Mouse (Mus musculus) MEL (cell line): ENCODE data around the gene Prkar2a. TPM values are rescaled to one million over a fixed set of nuclear protein-coding genes. Genes with fewer than 3 reads are reported as not detected.

Experiments used
- DNase-seq: peaks from one replicate; pipeline ENCODE4 v3.0.0; 2011; ENCODE audit warnings: low read depth, low spot score
- H3K27ac ChIP-seq: 2 replicates; pipeline ENCODE4 v1.5.1; 2012; ENCODE audit warnings: low read depth, mild to moderate bottlenecking, control low read depth, low read length, moderate library complexity; ENCODE audit not compliant: control insufficient read depth
- H3K27me3 ChIP-seq, 2 experiments: fragments of 150-350 bp in 1 of 2; sonication (generic) in 1 of 2; 2 replicates each; pipeline ENCODE4 v1.6.1; 2012; ENCODE audit warnings: low read length in 2 of 2, mild to moderate bottlenecking in 2 of 2, improper control_type of control experiment in 1 of 2, moderate library complexity in 1 of 2; ENCODE audit not compliant: insufficient read depth in 2 of 2, control insufficient read depth in 1 of 2
- H3K36me3 ChIP-seq, 2 experiments: 2 replicates each; pipeline ENCODE4 v1.6.1; 2012 to 2014; ENCODE audit warnings: low read length in 2 of 2, improper control_type of control experiment in 1 of 2, inconsistent platforms in 1 of 2, mild to moderate bottlenecking in 1 of 2; ENCODE audit not compliant: insufficient read depth in 2 of 2, control insufficient read depth in 1 of 2
- H3K4me1 ChIP-seq, 2 experiments: fragments of 150-350 bp in 1 of 2; sonication (generic) in 1 of 2; 2 replicates each; pipeline ENCODE4 v1.6.1; 2012; ENCODE audit warnings: low read length in 2 of 2, improper control_type of control experiment in 1 of 2, mild to moderate bottlenecking in 1 of 2; ENCODE audit not compliant: insufficient read depth in 2 of 2, control insufficient read depth in 1 of 2
- H3K4me3 ChIP-seq, 2 experiments: fragments of 150-350 bp in 1 of 2; sonication (generic) in 1 of 2; 2 replicates each; pipeline ENCODE4 v1.5.1; 2012; ENCODE audit warnings: low read depth in 2 of 2, low read length in 2 of 2, mild to moderate bottlenecking in 2 of 2, moderate library complexity in 2 of 2, control low read depth in 1 of 2, improper control_type of control experiment in 1 of 2; ENCODE audit not compliant: control insufficient read depth in 1 of 2, insufficient read depth in 1 of 2
- H3K79me2 ChIP-seq: 2 replicates; pipeline ENCODE4 v1.6.1; 2012; ENCODE audit warnings: mild to moderate bottlenecking, low read length, moderate library complexity; ENCODE audit not compliant: control insufficient read depth, poor library complexity, insufficient read depth
- H3K9ac ChIP-seq: 2 replicates; pipeline ENCODE4 v1.6.1; 2012; ENCODE audit warnings: low read depth, mild to moderate bottlenecking, control low read depth, low read length, moderate library complexity; ENCODE audit not compliant: control insufficient read depth, poor library complexity, severe bottlenecking
- H3K9me3 ChIP-seq: fragments of 150-350 bp; sonication (generic); replicated peaks from 2 replicates; pipeline ENCODE4 v1.6.1; 2012; ENCODE audit warnings: mild to moderate bottlenecking, low read length, improper control_type of control experiment, moderate library complexity; ENCODE audit not compliant: insufficient read depth
- CTCF ChIP-seq, 3 experiments: IDR thresholded peaks in 2 of 3; conservative IDR thresholded peaks in 1 of 3; 2 replicates each; pipeline ENCODE4 v1.5.1; 2011 to 2012; ENCODE audit warnings: low read length in 3 of 3, low read depth in 2 of 3, mild to moderate bottlenecking in 2 of 3, improper control_type of control experiment in 1 of 3, inconsistent platforms in 1 of 3, mixed read lengths in 1 of 3, moderate library complexity in 1 of 3; ENCODE audit not compliant: control insufficient read depth in 1 of 3, insufficient read depth in 1 of 3, poor library complexity in 1 of 3, severe bottlenecking in 1 of 3
- E2F4 ChIP-seq: IDR thresholded peaks from 2 replicates; pipeline ENCODE4 v1.6.1; 2011; ENCODE audit warnings: low read depth, low read length, improper control_type of control experiment, borderline replicate concordance
- ELF1 ChIP-seq: IDR thresholded peaks from 2 replicates; pipeline ENCODE4 v1.6.1; 2014; ENCODE audit warnings: low read depth, mild to moderate bottlenecking, inconsistent platforms, low read length, improper control_type of control experiment, moderate library complexity
- EP300 ChIP-seq, 2 experiments: IDR thresholded peaks; 2 replicates each; pipeline ENCODE4 v1.6.1; 2011; ENCODE audit warnings: improper control_type of control experiment in 2 of 2, low read length in 2 of 2, low read depth in 1 of 2, mild to moderate bottlenecking in 1 of 2
- ETS1 ChIP-seq: IDR thresholded peaks from 2 replicates; pipeline ENCODE4 v1.6.1; 2012; ENCODE audit warnings: low read depth, mild to moderate bottlenecking, inconsistent platforms, low read length, improper control_type of control experiment, moderate library complexity
- GABPA ChIP-seq: IDR thresholded peaks from 2 replicates; pipeline ENCODE4 v1.6.1; 2012; ENCODE audit warnings: low read depth, mild to moderate bottlenecking, inconsistent platforms, low read length, improper control_type of control experiment, moderate library complexity
- HCFC1 ChIP-seq: IDR thresholded peaks from 2 replicates; pipeline ENCODE4 v1.6.1; 2012; ENCODE audit warnings: low read depth, mild to moderate bottlenecking, inconsistent platforms, low read length, improper control_type of control experiment, moderate library complexity
- KAT2A ChIP-seq: conservative IDR thresholded peaks from 2 replicates; pipeline ENCODE4 v1.6.1; 2012; ENCODE audit warnings: low read depth, low read length, improper control_type of control experiment, inconsistent platforms
- MAX ChIP-seq: IDR thresholded peaks from 2 replicates; pipeline ENCODE4 v1.6.1; 2011; ENCODE audit warnings: low read length, improper control_type of control experiment
- MXI1 ChIP-seq: IDR thresholded peaks from 2 replicates; pipeline ENCODE4 v1.6.1; 2011; ENCODE audit warnings: mild to moderate bottlenecking, low read depth, low read length, improper control_type of control experiment
- MYB ChIP-seq: IDR thresholded peaks from 2 replicates; pipeline ENCODE4 v1.6.1; 2011; ENCODE audit warnings: mild to moderate bottlenecking, low read depth, low read length, improper control_type of control experiment
- NELFE ChIP-seq: IDR thresholded peaks from 2 replicates; pipeline ENCODE4 v1.6.1; 2011; ENCODE audit warnings: low read depth, low read length, improper control_type of control experiment
- NRF1 ChIP-seq: IDR thresholded peaks from 2 replicates; pipeline ENCODE4 v1.6.1; 2014; ENCODE audit warnings: low read depth, mild to moderate bottlenecking, inconsistent platforms, low read length, improper control_type of control experiment, moderate library complexity; ENCODE audit not compliant: poor library complexity, insufficient read depth, severe bottlenecking
- POLR2A ChIP-seq, 2 experiments: IDR thresholded peaks; 2 replicates each; pipeline ENCODE4 v1.6.1; 2011 to 2012; ENCODE audit warnings: low read length in 2 of 2, mild to moderate bottlenecking in 2 of 2, control low read depth in 1 of 2, improper control_type of control experiment in 1 of 2, low read depth in 1 of 2, moderate library complexity in 1 of 2; ENCODE audit not compliant: control insufficient read depth in 1 of 2, insufficient read depth in 1 of 2, poor library complexity in 1 of 2
- POLR2AphosphoS2 ChIP-seq: IDR thresholded peaks from 2 replicates; pipeline ENCODE4 v1.6.1; 2011; ENCODE audit warnings: low read length, improper control_type of control experiment
- POLR2AphosphoS5 ChIP-seq: IDR thresholded peaks from 2 replicates; pipeline ENCODE4 v1.6.1; 2012; ENCODE audit warnings: low read depth, borderline replicate concordance, mild to moderate bottlenecking, inconsistent platforms, low read length, moderate library complexity, mixed read lengths
- RAD21 ChIP-seq: IDR thresholded peaks from 2 replicates; pipeline ENCODE4 v1.6.1; 2011; ENCODE audit warnings: mild to moderate bottlenecking, low read depth, low read length, improper control_type of control experiment
- SIN3A ChIP-seq: IDR thresholded peaks from 2 replicates; pipeline ENCODE4 v1.6.1; 2012; ENCODE audit warnings: low read length, improper control_type of control experiment, inconsistent platforms
- TCF12 ChIP-seq: IDR thresholded peaks from 2 replicates; pipeline ENCODE4 v1.6.1; 2014; ENCODE audit warnings: low read depth, mild to moderate bottlenecking, inconsistent platforms, low read length, improper control_type of control experiment, moderate library complexity
- UBTF ChIP-seq: IDR thresholded peaks from 2 replicates; pipeline ENCODE4 v1.6.1; 2012; ENCODE audit warnings: low read depth, mild to moderate bottlenecking, inconsistent platforms, low read length, improper control_type of control experiment, moderate library complexity, borderline replicate concordance; ENCODE audit not compliant: insufficient read depth
- USF1 ChIP-seq: IDR thresholded peaks from 2 replicates; pipeline ENCODE4 v1.6.1; 2014; ENCODE audit warnings: low read depth, mild to moderate bottlenecking, inconsistent platforms, low read length, improper control_type of control experiment, moderate library complexity
- ZC3H11A ChIP-seq: IDR thresholded peaks from 2 replicates; pipeline ENCODE4 v1.6.1; 2012; ENCODE audit warnings: low read depth, mild to moderate bottlenecking, inconsistent platforms, low read length, improper control_type of control experiment
- ZKSCAN1 ChIP-seq: IDR thresholded peaks from 2 replicates; pipeline ENCODE4 v1.6.1; 2012; ENCODE audit warnings: low read depth, mild to moderate bottlenecking, inconsistent platforms, low read length, improper control_type of control experiment, moderate library complexity
- ZMIZ1 ChIP-seq: IDR thresholded peaks from 2 replicates; pipeline ENCODE4 v1.6.1; 2012; ENCODE audit warnings: low read depth, mild to moderate bottlenecking, inconsistent platforms, low read length, improper control_type of control experiment, moderate library complexity
- polyA plus RNA-seq, 2 experiments: library from polyadenylated mRNA; stranded (reverse) in 1 of 2; unstranded in 1 of 2; fragments of >175 nt in 1 of 2; fragments of >200 nt in 1 of 2; gene quantifications; 2 replicates each; pipeline versions ENCODE4 v1.2.1 to v1.2.4; 2012; ENCODE audit warnings: low replicate concordance in 2 of 2, low read depth in 1 of 2; ENCODE audit not compliant: insufficient read length in 2 of 2, insufficient read depth in 1 of 2, missing spikeins in 1 of 2
- total RNA-seq: library from RNA; depleted of rRNA; stranded (reverse); fragments of 300-350 nt; gene quantifications from 2 replicates; pipeline ENCODE4 v1.2.3, GENCODE M21; 2012

The Prkar2a gene
- total and polyA plus RNA-seq, 3 experiments = 22.4 to 230 (median 87.9) TPM

DNA sequence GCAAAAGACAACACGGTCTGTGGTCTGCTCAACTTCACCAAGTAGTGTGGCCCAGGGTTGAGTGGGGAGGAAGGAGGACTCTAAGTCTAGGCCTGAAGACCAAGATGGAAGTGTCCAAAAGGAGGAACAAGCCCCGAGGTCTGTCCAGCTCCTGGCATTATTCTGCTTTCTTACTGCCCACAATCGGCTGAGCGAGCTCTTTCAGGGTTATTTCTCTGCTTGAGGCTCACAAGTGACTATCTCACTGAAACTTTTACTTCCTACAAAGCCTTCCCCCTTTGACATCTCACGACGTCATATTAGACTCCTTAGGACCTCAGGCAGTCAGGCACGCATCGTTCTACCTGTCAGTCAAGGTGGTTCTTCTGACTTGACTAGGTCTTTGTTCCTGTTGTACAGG, 2.3 kb downstream of the Prkar2a start:
- Histone ChIP-seq H3K9ac (peak overlapping the region; percentile 84), H3K36me3 (peaks cover 0 to 22% of the 10 kb centered on the region in 2 experiments; a peak in 2 of 4 replicates), H3K79me2 (peaks cover 33% of the 10 kb centered on the region), H3K4me3 (peak overlapping the region; percentile 82 to 86), H3K4me1 (peaks cover 7% of the 10 kb centered on the region in 2 experiments), H3K27ac (peak overlapping the region; percentile 52; the same call in 1 of the 2 replicates), H3K9me3 (no peaks in the 10 kb centered on the region), H3K27me3 (no peaks in the 10 kb centered on the region)
- peak; percentile 69 for DNase-seq
- TF ChIP-seq POLR2AphosphoS5 = no peak
- no peak for TF ChIP-seq POLR2A (IDR thresholded peaks at IDR 0.05; ENCODE audit: control insufficient read depth in 1 of 2, insufficient read depth in 1 of 2, low read depth in 1 of 2, low read length in 2 of 2, poor library complexity in 1 of 2)
- TF ChIP-seq KAT2A = no peak
- no peak for TF ChIP-seq EP300 (IDR thresholded peaks at IDR 0.05; ENCODE audit: low read depth in 1 of 2, low read length in 2 of 2)
- no peak for TF ChIP-seq RAD21
- TF ChIP-seq ETS1 = no peak
- no peak for TF ChIP-seq ZC3H11A
- no peak for TF ChIP-seq CTCF (IDR thresholded peaks at IDR 0.05 in 2 of 3, conservative IDR thresholded peaks at IDR 0.05 in 1 of 3; ENCODE audit: control insufficient read depth in 1 of 3, insufficient read depth in 1 of 3, low read depth in 2 of 3, low read length in 3 of 3, poor library complexity in 1 of 3, severe bottlenecking in 1 of 3)
- no peak for TF ChIP-seq ZKSCAN1
- no peak for TF ChIP-seq UBTF
- no peak for TF ChIP-seq MAX

DNA sequence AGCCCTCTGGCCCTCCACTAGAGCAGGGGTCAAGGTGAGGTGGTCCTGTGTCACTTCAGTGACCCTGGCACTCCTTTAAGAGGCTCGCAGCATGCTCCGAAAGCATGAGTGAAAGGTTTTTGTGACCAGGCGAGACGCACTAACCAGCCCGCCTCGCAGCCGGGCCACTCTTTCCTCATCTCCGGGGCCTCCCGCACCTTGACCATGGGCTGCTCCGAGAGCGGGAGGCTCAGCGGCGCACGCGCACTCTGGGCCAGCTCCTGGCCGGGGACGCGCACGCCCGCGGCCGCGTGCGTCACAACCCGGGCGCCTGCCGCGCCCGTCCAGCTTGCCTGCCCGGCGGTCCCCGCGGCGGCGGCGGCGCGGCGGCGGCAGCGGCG, 2.7 kb downstream of the Prkar2a start:
- Histone ChIP-seq H3K36me3 (peaks cover 0 to 24% of the 10 kb centered on the region in 2 experiments; a peak in 2 of 4 replicates), H3K9me3 (no peaks in the 10 kb centered on the region)
- TF ChIP-seq MAX (peak; percentile 75; the same call in 1 of the 2 replicates), USF1 (no peak), MXI1 (peak; percentile 58), GABPA (no peak), MYB (no peak), SIN3A (peak; percentile 47; the same call in 1 of the 2 replicates), ZMIZ1 (0 out of 2 replicates have a peak, but pooled peaks have one; percentile 58), HCFC1 (peak; percentile 46; the same call in 1 of the 2 replicates), E2F4 (peak; percentile 15; the same call in 1 of the 2 replicates), POLR2AphosphoS5 (no peak), CTCF (IDR thresholded peaks at IDR 0.05 in 2 of 3, conservative IDR thresholded peaks at IDR 0.05 in 1 of 3; ENCODE audit: control insufficient read depth in 1 of 3, insufficient read depth in 1 of 3, low read depth in 2 of 3, low read length in 3 of 3, poor library complexity in 1 of 3, severe bottlenecking in 1 of 3) (no peak), POLR2AphosphoS2 (peak; percentile 38; the same call in 1 of the 2 replicates), NRF1 (peak; percentile 77), POLR2A (IDR thresholded peaks at IDR 0.05; ENCODE audit: control insufficient read depth in 1 of 2, insufficient read depth in 1 of 2, low read depth in 1 of 2, low read length in 2 of 2, poor library complexity in 1 of 2) (peak in 1 of 2 experiments; percentile 76; a peak in 2 of 4 replicates), NELFE (peak; percentile 61), TCF12 (peak; percentile 15; the same call in 1 of the 2 replicates), ELF1 (no peak)
- TF ChIP-seq, all 39 proteins: peak for 11
- peaks cover 36% of the 10 kb centered on the region for H3K79me2 ChIP-seq
- no peaks in the 10 kb centered on the region for H3K27me3 ChIP-seq
- DNase-seq = peak; percentile 86
- H3K9ac ChIP-seq = peak overlapping the region; percentile 92
- H3K27ac ChIP-seq = peak overlapping the region; percentile 52
- H3K4me1 ChIP-seq = peaks cover 7% of the 10 kb centered on the region in 2 experiments
- H3K4me3 ChIP-seq = peak overlapping the region; percentile 82 to 86
